Mouse (Mus musculus) brain, adult 2 months (tissue): ENCODE measurements at regions not wholly inside any gene's neighbourhood (a gene's known extent, or its start where the extent isn't known, plus 50 kb on each side); places are given as distances from the start of the nearest gene placed in this dataset.

Experiments
- DNase-seq: peaks from one replicate; pipeline ENCODE4 v3.0.0; 2011; ENCODE audit warnings: low read depth, low spot score

DNA sequence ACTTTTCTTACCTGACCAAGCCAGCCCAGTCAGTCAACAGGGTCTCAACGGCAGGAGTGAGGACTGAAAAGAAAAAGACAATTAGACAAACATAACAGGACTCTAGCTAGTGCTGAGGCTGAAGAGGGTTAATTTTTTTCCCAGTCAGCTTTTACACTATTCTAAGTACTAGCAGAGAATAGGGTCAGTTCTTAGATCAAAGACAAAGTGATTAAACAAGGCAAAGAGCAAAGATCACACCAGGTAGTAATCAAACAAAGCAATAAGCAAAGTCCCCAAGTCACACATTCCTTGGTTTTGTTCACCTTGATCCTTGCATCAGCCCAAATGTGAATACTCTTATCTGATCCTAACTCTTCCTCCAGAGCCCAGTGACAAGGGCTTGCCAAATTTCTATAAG, 267.8 kb upstream of the Tsc22d2 start:
- no peak for DNase-seq

DNA sequence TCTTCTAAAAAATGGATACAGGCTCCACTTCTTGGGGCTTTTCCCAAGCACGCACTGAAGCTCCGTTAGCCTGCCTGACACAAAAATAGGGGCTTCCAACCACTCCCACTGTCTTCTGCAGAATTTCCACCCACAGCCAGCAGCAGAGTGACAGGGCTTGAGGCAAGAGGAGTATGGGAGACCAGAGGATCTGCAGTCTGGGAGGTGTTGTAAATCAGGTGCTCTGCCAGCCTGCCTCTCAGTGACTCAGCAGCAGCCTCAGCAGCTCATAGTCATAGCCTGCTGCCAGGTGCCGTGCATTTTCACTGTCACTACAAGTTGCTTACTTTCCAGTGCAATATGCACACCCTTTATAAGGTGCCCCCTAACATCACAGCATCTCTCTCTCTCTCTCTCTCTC, 261.4 kb upstream of the Tsc22d2 start:
- peak; percentile 92 for DNase-seq

GRCm38 (mm10) chr3:58153874-58154756, 260.4 kb upstream of the Tsc22d2 start:
- DNase-seq, result peak; percentile 54

DNA sequence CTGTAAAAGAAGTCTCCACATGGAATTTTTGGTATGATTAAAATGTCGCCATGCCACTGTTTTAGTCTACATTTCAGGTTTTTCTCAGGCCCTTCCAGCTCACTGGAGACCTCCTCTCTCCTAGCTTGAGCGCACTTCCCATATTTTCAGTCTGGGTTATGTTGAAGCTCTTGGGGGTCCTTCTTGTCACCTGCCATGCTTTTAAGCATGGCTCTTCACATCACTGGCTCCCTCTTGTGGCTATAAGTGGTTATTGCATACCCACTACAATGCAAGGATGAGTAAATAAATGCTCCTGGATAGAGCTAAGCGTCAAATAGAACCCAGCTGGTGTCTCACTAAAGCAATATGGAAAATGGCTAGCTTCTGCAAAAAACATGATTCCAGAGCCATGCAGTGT, 255.1 kb upstream of the Tsc22d2 start:
- peak; percentile 66 for DNase-seq

GRCm38 (mm10) chr3:58162238-58162637, 252.3 kb upstream of the Tsc22d2 start:
- DNase-seq, result no peak

GRCm38 (mm10) chr3:58163806-58164205, 250.7 kb upstream of the Tsc22d2 start:
- DNase-seq, result peak; percentile 83

DNA sequence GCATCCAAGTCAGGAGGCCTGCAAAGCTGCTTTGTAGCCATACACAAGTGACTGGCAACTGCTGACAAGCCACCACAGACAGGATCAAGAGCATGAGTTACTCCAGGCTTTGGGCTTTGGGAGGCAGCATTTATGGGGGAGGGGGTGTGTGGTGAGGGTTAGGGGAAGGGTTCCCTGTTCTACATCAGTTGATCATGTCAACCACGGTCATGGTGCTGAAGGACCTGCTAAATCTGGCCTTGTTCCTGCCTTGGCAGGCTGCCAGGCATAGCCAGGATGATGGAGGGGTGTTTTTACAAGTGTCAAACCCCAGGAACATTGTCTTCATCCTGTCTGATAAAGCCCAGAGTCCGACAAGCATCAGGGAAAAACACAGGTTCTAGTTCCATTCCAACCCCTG, 247.9 kb upstream of the Tsc22d2 start:
- no peak for DNase-seq

GRCm38 (mm10) chr3:58167121-58167520, 247.4 kb upstream of the Tsc22d2 start:
- no peak for DNase-seq

GRCm38 (mm10) chr3:58167761-58168290, 246.7 kb upstream of the Tsc22d2 start:
- DNase-seq, result no peak

GRCm38 (mm10) chr3:58168522-58169185, 245.9 kb upstream of the Tsc22d2 start:
- DNase-seq, result peak; percentile 45

DNA sequence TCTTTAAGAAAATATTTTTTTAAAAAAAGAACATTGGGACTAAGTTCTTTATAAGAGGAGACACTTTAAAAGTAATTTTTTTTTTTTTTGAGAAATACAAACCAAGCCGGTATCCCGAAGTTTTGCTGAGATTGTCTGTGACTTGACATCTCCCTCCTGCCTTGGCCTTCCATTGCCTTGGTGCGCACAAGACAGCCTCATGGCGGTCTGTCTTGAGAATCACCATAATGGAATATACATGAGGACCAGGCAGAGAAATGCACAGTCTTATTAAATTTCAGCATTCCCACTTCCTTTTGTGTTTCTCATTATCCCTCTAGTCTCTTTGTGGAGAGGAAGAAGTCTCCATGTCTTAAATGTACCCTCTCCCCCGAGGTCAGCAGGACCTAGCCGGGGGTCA, 244.7 kb upstream of the Tsc22d2 start:
- no peak for DNase-seq

- DNase-seq, result no peak
These were observed 242.4 kb upstream of the Tsc22d2 start for GRCm38 (mm10) chr3:58172096-58172495.

- DNase-seq, result no peak
These were observed 240.7 kb upstream of the Tsc22d2 start for GRCm38 (mm10) chr3:58173821-58174220.

DNA sequence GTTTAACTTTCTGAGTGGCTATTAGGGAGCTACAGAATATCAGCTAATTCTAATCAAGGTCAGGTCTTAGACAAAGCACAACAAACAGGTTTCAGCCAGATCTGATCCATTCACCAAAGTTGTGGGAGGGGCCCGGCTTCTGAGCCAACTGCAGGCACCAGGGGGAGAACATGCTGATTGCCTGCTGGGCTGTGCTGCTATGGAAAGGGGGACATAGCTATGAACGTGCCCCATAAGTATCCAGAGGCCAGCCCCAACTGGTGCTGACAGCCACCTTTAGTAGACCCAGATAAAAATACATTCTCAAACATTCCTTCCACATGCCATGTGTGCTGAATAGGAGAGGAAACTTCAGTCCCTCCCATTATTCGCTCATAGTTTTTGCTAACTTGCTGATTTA, 232.8 kb upstream of the Tsc22d2 start:
- no peak for DNase-seq

DNA sequence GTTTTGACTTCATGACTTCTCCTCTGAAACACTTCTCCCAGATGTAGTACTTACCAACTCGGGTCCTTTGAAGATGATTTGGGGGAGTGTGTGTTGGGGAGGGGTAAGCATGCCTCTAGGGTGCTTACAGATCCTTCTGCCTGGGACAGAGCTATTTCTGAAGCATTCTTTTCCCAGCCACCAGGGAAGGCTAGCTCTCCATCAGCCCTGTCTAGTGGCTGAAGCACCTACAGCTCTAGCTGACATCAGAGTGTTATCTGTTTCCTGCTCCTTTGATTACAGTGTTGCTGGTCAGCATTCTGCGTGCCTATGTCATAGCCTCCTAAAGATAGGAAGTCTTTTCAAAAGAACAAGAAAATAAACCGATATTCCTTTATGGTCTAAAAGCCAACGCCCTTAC, 232.2 kb upstream of the Tsc22d2 start:
- DNase-seq, result no peak

DNA sequence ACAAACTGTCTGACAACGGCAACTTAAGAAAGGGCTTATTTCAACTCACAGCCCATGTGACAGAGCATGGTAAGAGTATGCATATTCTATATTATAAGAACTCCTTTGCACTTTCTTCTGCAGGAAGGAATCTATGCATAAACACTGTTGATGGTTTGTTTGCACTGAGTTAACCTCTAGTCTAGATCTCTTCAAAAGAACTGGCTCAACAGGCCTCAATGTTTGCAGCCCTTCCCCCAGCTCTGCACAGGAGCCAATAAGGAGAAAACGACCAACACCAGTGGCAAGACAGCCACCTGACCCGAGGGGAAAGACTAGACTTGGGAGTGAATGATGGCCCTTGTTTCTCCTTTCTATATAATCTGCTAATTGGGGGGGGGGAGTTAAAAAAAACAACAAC, 231.2 kb upstream of the Tsc22d2 start:
- DNase-seq, result no peak

DNA sequence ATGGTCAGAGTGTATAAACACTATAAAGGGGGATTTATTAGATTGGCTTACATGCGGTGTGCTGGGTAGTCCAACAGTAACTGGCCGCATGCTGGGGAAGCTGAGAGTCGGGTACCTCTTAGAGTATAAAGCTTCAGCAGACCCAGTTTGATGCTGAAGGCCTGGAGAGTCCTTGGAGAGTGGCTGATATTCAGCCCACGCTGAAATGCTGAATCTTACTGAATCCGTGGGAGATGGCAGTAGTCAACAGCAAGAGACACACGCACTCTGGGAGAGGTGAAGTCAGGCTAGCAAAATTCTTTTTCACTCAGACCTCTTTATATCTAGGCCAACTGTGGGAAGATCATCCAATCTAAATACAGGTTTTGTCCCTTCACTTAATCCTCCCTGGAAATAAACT, 214.1 kb upstream of the Tsc22d2 start:
- DNase-seq, result peak; percentile 30

GRCm38 (mm10) chr3:58202816-58203215, 211.7 kb upstream of the Tsc22d2 start:
- no peak for DNase-seq

GRCm38 (mm10) chr3:58203806-58204205, 210.7 kb upstream of the Tsc22d2 start:
- no peak for DNase-seq

- DNase-seq, result no peak
These were observed 209.0 kb upstream of the Tsc22d2 start for GRCm38 (mm10) chr3:58205526-58205925.

DNA sequence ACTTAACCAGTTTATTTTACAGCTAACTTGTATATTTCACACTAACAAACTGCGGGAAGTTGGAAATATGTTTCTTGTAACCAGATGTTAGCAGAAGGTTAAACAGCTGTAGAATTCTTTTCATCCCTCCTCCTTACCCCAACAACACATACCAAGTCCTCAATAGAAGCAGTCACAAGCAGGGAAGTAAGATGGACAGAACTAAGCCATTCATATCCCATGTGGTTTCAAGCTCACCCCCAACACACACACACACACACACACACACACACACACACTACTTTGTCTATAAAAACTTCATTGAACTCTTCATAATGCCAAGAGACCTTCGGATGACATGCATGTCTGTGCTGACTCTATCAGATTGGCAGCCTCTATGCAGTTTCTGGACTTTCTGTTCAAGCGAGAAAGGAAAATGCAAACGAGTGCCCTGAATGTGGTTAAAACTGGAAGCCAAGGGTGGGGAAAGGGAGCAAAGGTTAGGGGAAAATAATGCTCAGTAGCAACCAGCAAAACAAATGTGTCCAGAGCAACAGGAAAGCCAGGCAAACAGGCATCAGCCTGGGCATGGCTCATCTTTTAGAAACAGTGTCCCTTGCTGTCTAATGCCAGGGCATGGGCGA, 207.6 kb upstream of the Tsc22d2 start:
- DNase-seq, result no peak

- peak; percentile 6 for DNase-seq
These were observed 203.5 kb upstream of the Tsc22d2 start for GRCm38 (mm10) chr3:58211016-58211415.
